Mouse (Mus musculus): ENCODE data around the gene Olfr707. TPM values are rescaled to one million over a fixed set of nuclear protein-coding genes. Genes with fewer than 3 reads are reported as not detected.
"Not testable (repeated sequence)": the region's sequence is repeated elsewhere in the genome, so short reads cannot be mapped to it uniquely, and the experiment has no call there.

Olfr707 gene
- not detected for total RNA-seq (2022)

GRCm38 (mm10) chr7:106901141-106901540 is at the start of gene Olfr707:
Gene Olfr707, minus strand, starts transcription at chr7:106901241.
- not testable (repeated sequence) for DNase-seq (ENCODE audit: low spot score)

- DNase-seq (ENCODE audit: low spot score) = no peak
Observed at GRCm38 (mm10) chr7:106948212-106948611, 47.2 kb upstream of the Olfr707 start, which contains the start of gene Olfr710. Gene Olfr710, minus strand, starts transcription at chr7:106948312.

- no peak for DNase-seq (ENCODE audit: low spot score)
Observed at GRCm38 (mm10) chr7:106932119-106932518, 31.1 kb upstream of the Olfr707 start, which contains the start of gene Olfr709-ps1. Gene Olfr709-ps1, minus strand, starts transcription at chr7:106932219.

GRCm38 (mm10) chr7:106920961-106921360 is 19.9 kb upstream of the Olfr707 start:
- not testable (repeated sequence) for DNase-seq (ENCODE audit: low spot score)

GRCm38 (mm10) chr7:106907676-106908075 is 6.6 kb upstream of the Olfr707 start, which contains the start of gene Olfr1532-ps1:
Gene Olfr1532-ps1, plus strand, starts transcription at chr7:106908001.
- DNase-seq (ENCODE audit: low spot score) = no peak

GRCm38 (mm10) chr7:106888062-106888461 is 13.0 kb downstream of the Olfr707 start, which contains the start of gene Olfr706:
Gene Olfr706, minus strand, starts transcription at chr7:106888162.
- no peak for DNase-seq (ENCODE audit: low spot score)

- no peak for DNase-seq (ENCODE audit: low spot score)
Observed at GRCm38 (mm10) chr7:106876791-106877190, 24.2 kb downstream of the Olfr707 start, which contains the start of gene Olfr705. Gene Olfr705, minus strand, starts transcription at chr7:106876891.

- DNase-seq (ENCODE audit: low spot score) = no peak
Observed at GRCm38 (mm10) chr7:106862885-106863284, 38.2 kb downstream of the Olfr707 start, which contains the start of gene Olfr704. Gene Olfr704, plus strand, starts transcription at chr7:106863185.

- no peak for DNase-seq (ENCODE audit: low spot score)
Observed at GRCm38 (mm10) chr7:106843060-106843459, 58.0 kb downstream of the Olfr707 start, which contains the start of gene Olfr703. Gene Olfr703, plus strand, starts transcription at chr7:106843360.

Other genes with a start within 250 kb of the Olfr707 start
- not detected for gene Olfr693, start 220.7 kb downstream of the Olfr707 start, total RNA-seq (2022)
- gene Olfr694, start 209.4 kb downstream of the Olfr707 start, total RNA-seq (2022) = not detected
- gene Olfr695, start 184.8 kb downstream of the Olfr707 start, total RNA-seq (2022) = not detected
- gene Olfr697, start 158.8 kb downstream of the Olfr707 start, total RNA-seq (2022) = not detected
- gene Olfr698, start 145.8 kb downstream of the Olfr707 start, total RNA-seq (2022) = not detected
- gene Olfr699, start 108.0 kb downstream of the Olfr707 start, total RNA-seq (2022) = not detected
- gene Olfr700, start 92.4 kb downstream of the Olfr707 start, total RNA-seq (2022) = not detected
- not detected for gene Olfr701, start 87.1 kb downstream of the Olfr707 start, total RNA-seq (2022)
- not detected for gene Olfr702, start 67.3 kb downstream of the Olfr707 start, total RNA-seq (2022)
- not detected for gene Olfr703, start 57.9 kb downstream of the Olfr707 start, total RNA-seq (2022)
- not detected for gene Olfr704, start 38.1 kb downstream of the Olfr707 start, total RNA-seq (2022)
- gene Olfr705, start 24.4 kb downstream of the Olfr707 start, total RNA-seq (2022) = not detected
- not detected for gene Olfr706, start 13.1 kb downstream of the Olfr707 start, total RNA-seq (2022)
- gene Olfr1532-ps1, start 6.8 kb upstream of the Olfr707 start, total RNA-seq (2022) = not detected
- not detected for gene Olfr709-ps1, start 31.0 kb upstream of the Olfr707 start, total RNA-seq (2022)
- gene Olfr710, start 47.1 kb upstream of the Olfr707 start, total RNA-seq (2022) = not detected
- gene Olfr6, start 62.7 kb upstream of the Olfr707 start, total RNA-seq (2022) = not detected
- gene Olfr711, start 74.2 kb upstream of the Olfr707 start, total RNA-seq (2022) = not detected
- not detected for gene Olfr2, start 104.8 kb upstream of the Olfr707 start, total RNA-seq (2022)
- not detected for gene Olfr713, start 129.9 kb upstream of the Olfr707 start, total RNA-seq (2022)
- not detected for gene Olfr714, start 169.7 kb upstream of the Olfr707 start, total RNA-seq (2022)
- gene Olfr17, start 192.0 kb upstream of the Olfr707 start, total RNA-seq (2022) = not detected
- not detected for gene Olfr715b, start 209.1 kb upstream of the Olfr707 start, total RNA-seq (2022)
- not detected for gene Olfr715, start 229.8 kb upstream of the Olfr707 start, total RNA-seq (2022)
- not detected for gene Olfr716, start 237.1 kb upstream of the Olfr707 start, total RNA-seq (2022)